10 mouse cellular contexts compared by ENCODE assay signal in the genomic region with DNA sequence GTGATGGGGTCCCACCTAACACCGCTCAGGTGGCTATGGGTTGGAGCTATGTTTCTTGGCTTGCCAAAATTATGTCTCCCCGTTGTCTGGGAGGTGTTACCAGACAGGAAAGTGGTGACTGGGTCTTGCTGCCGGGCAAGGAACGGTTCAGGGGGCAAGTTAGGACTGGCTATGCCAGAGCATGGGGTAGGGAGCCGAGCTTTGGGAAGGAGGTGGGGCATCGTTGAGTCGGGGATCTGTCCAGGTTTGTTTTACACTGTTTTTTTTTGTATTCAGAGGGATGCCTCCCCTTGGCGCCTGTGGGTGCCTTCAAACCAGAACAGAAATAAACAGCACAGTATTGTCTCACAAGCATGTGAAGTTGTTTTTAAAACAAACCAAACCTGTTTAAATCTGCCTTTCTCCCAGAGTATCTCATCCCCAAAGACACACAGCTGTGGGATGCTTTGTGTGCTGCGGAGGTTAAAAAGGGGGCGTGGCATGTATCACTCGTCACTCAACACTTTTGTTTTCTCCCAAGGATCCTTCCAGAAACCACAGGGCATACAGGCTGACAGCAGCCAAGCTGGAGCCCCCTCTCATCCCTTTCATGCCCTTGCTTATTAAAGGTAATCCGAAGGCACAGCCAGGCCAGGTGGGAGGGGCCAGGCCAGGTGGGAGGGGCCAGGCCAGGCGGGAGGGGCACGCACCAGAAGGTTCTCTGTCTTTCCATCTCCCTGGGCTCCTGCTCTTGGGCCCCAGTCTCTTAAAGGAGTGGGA. TPM values are rescaled to one million over a fixed set of nuclear protein-coding genes. Genes with fewer than 3 reads are reported as not detected.
A peak's percentile ranks its signal among the peaks of the same experiment; 100 is the strongest.
DNase-seq lines count a peak whose midpoint lies in the region; ATAC-seq and TF ChIP-seq lines count a peak whose summit lies in the region.
"Had no signal": no experiment of that assay in that cellular context is flagged by ENCODE, and none has a peak within 500 bp of the region (broad histone marks: within the 10 kb centered on the region; RNA-seq: fewer than 3 reads in every experiment).

No protein-coding gene starts in this region.

- peak overlapping the region; percentile 44 for H3K4me3 ChIP-seq in embryonic facial prominence, embryonic 10.5 days
- peak overlapping the region; percentile 26 for H3K4me3 ChIP-seq in heart, embryonic 15.5 days
- H3K4me3 ChIP-seq in liver, embryonic 14.5 days (ENCODE audit: insufficient read depth in 1 of 2, low read depth in 2 of 2, low read length in 2 of 2): peak overlapping the region in 1 of 2 experiments; percentile 22; a peak in 1 of 4 replicates

- no peaks in the 10 kb centered on the region; the same call in 1 of the 2 replicates for H3K27me3 ChIP-seq in embryonic facial prominence, embryonic 10.5 days (replicated peaks; ENCODE audit: low read depth, poor library complexity, severe bottlenecking)
- H3K27me3 ChIP-seq in heart, embryonic 15.5 days: no peaks in the 10 kb centered on the region
- no peaks in the 10 kb centered on the region for H3K27me3 ChIP-seq in liver, embryonic 14.5 days (ENCODE audit: control insufficient read depth, insufficient read depth, low read length)
- H3K27me3 ChIP-seq: Patski had no signal

- H3K36me3 ChIP-seq in embryonic facial prominence, embryonic 10.5 days (replicated peaks): no peaks in the 10 kb centered on the region
- no peaks in the 10 kb centered on the region for H3K36me3 ChIP-seq in heart, embryonic 15.5 days
- H3K36me3 ChIP-seq in liver, embryonic 14.5 days (replicated peaks; ENCODE audit: control insufficient read depth, insufficient read depth, low read depth): no peaks in the 10 kb centered on the region

- peak; percentile 33 to 38 for DNase-seq in kidney, postnatal 4 days
- no peak for DNase-seq in kidney, adult 8-10 months
- peak; percentile 42 for DNase-seq in embryonic facial prominence, embryonic 10.5 days (ENCODE audit: low spot score)
- DNase-seq in liver, embryonic 14.5 days (ENCODE audit: low read depth in 3 of 3, low spot score in 3 of 3): no peak
- no peak for DNase-seq in layer of hippocampus, adult 9-10 months (ENCODE audit: low spot score)
- DNase-seq in B cell, adult 2 months: no peak
- DNase-seq in natural killer cell, adult 2 months (ENCODE audit: low spot score in 2 of 2): no peak
- DNase-seq: cerebellum, adult 9-11 months had no signal

- H3K4me1 ChIP-seq in embryonic facial prominence, embryonic 10.5 days: peaks cover 34% of the 10 kb centered on the region
- peaks cover 51% of the 10 kb centered on the region for H3K4me1 ChIP-seq in heart, embryonic 15.5 days (replicated peaks)
- H3K4me1 ChIP-seq in liver, embryonic 14.5 days (replicated peaks; ENCODE audit: control insufficient read depth in 2 of 2, insufficient read depth in 2 of 2, low read length in 1 of 2): no peaks in the 10 kb centered on the region

- peak; percentile 61; the same call in 1 of the 2 replicates for ATAC-seq in heart, embryonic 15.5 days (replicated peaks; ENCODE audit: insufficient number of reproducible peaks, insufficient read depth, low FRiP score, low read depth)
- no peak for ATAC-seq in liver, embryonic 14.5 days (ENCODE audit: insufficient read depth)
- ATAC-seq: Patski had no signal

- H3K9ac ChIP-seq in heart, embryonic 15.5 days: peak overlapping the region; percentile 7; the same call in 1 of the 2 replicates
- H3K9ac ChIP-seq in liver, embryonic 14.5 days (replicated peaks): no peak overlapping the region

- no peak for TF ChIP-seq EP300 in liver, embryonic 14.5 days (IDR thresholded peaks at IDR 0.05; ENCODE audit: low read depth)

- H3K27ac ChIP-seq in embryonic facial prominence, embryonic 10.5 days (replicated peaks): no peak overlapping the region
- H3K27ac ChIP-seq in heart, embryonic 15.5 days: peak overlapping the region; percentile 65
- no peak overlapping the region for H3K27ac ChIP-seq in liver, embryonic 14.5 days

- no peaks in the 10 kb centered on the region for H3K9me3 ChIP-seq in embryonic facial prominence, embryonic 10.5 days
- H3K9me3 ChIP-seq in heart, embryonic 15.5 days (replicated peaks): no peaks in the 10 kb centered on the region
- no peaks in the 10 kb centered on the region for H3K9me3 ChIP-seq in liver, embryonic 14.5 days (ENCODE audit: control insufficient read depth, low read length)

- 53% methylated on average over 14 of the region's 14 CpGs for WGBS in embryonic facial prominence, embryonic 10.5 days
- 44% methylated on average over 14 of the region's 14 CpGs for WGBS in heart, embryonic 15.5 days
- 50% methylated on average over 14 of the region's 14 CpGs for WGBS in liver, embryonic 14.5 days (ENCODE audit: insufficient replicate concordance)

- TF ChIP-seq CTCF in liver, embryonic 14.5 days (IDR thresholded peaks at IDR 0.05; ENCODE audit: low read depth): no peak

- peak overlapping the region; percentile 34 for H3K4me2 ChIP-seq in heart, embryonic 15.5 days
- 0 out of 2 replicates have a peak overlapping the region, but pooled peaks have one; percentile 1 for H3K4me2 ChIP-seq in liver, embryonic 14.5 days (ENCODE audit: low read depth)

RNA-seq across cellular contexts. Expression of a gene that starts 43.5 kb away (rescaled TPM):
- 7.3 and 8.7 TPM in 2 replicates for polyA plus RNA-seq in embryonic facial prominence, embryonic 10.5 days (2016; fragmentation: Nextera tagmentation; extraction: Ambion mirVana)
- 46.4 and 47.4 TPM in 2 replicates for polyA plus RNA-seq in heart, embryonic 15.5 days (2015; fragmentation: Nextera tagmentation; extraction: Ambion mirVana)
- 4.1 and 5.6 TPM in 2 replicates for polyA plus RNA-seq in liver, embryonic 14.5 days (2012; rRNA removed)
- 7.2 and 7.5 TPM in 2 replicates for polyA plus RNA-seq in liver, embryonic 14.5 days (2014; fragmentation: Nextera tagmentation; extraction: Ambion mirVana)

Comparison
In these comparisons a context has a peak if more than half of its experiments do, and no peak if none do; other contexts are left out.
1. DNase-seq: peak in kidney, postnatal 4 days (2 of 2) and embryonic facial prominence, embryonic 10.5 days (single experiment); none in kidney, adult 8-10 months (0 of 2), liver, embryonic 14.5 days (0 of 3), layer of hippocampus, adult 9-10 months (single experiment), B cell, adult 2 months (0 of 2) and natural killer cell, adult 2 months (0 of 2).